Mouse (Mus musculus) monocyte, adult 5-6 weeks (primary cell): Measurements from ENCODE around the gene Pgc. TPM values are rescaled to one million over a fixed set of nuclear protein-coding genes. Genes with fewer than 3 reads are reported as not detected.
A peak's percentile ranks its signal among the peaks of the same experiment; 100 is the strongest.

Experiments
- ATAC-seq: fragments of 153-309, 156-312 bp; replicated peaks from 2 replicates; pipeline ENCODE4 v1.8.0; 2017; ENCODE audit warnings: mild to moderate bottlenecking; ENCODE audit not compliant: low TSS enrichment, insufficient number of reproducible peaks, severe bottlenecking, poor library complexity, low FRiP score
- total RNA-seq: library from RNA; stranded (forward); fragments of 200-1000, 200-491, 200-594 nt; gene quantifications from 3 replicates; pipeline ENCODE4 v1.2.3, GENCODE M21; 2017

Gene Pgc
- total RNA-seq, 1 experiment from 2014 or later: not detected

GRCm38 (mm10) chr17:47704692-47705091, 21.9 kb upstream of the Pgc start:
- ATAC-seq: no peak

- no peak for ATAC-seq
Measured at GRCm38 (mm10) chr17:47706196-47706595, 20.4 kb upstream of the Pgc start.

GRCm38 (mm10) chr17:47707961-47708360, 18.7 kb upstream of the Pgc start:
- ATAC-seq: no peak

GRCm38 (mm10) chr17:47708972-47709371, 17.7 kb upstream of the Pgc start:
- ATAC-seq: no peak

GRCm38 (mm10) chr17:47710036-47710435, 16.6 kb upstream of the Pgc start:
- ATAC-seq: no peak

GRCm38 (mm10) chr17:47711883-47712282, 14.8 kb upstream of the Pgc start:
- ATAC-seq: no peak

- no peak for ATAC-seq
Measured at GRCm38 (mm10) chr17:47712889-47713571, 13.6 kb upstream of the Pgc start.

- no peak for ATAC-seq
Measured at GRCm38 (mm10) chr17:47715037-47715436, 11.6 kb upstream of the Pgc start.

GRCm38 (mm10) chr17:47721183-47721582, 5.5 kb upstream of the Pgc start:
- no peak for ATAC-seq

- ATAC-seq: no peak
Measured at GRCm38 (mm10) chr17:47730633-47731575, 4.3 kb downstream of the Pgc start.

- no peak for ATAC-seq
Measured at GRCm38 (mm10) chr17:47735553-47736100, 9.0 kb downstream of the Pgc start.

GRCm38 (mm10) chr17:47736856-47737255, 10.2 kb downstream of the Pgc start, which contains the start of gene Tfeb:
Tfeb (plus strand) TSS chr17:47737030.
- ATAC-seq: peak; percentile 62

GRCm38 (mm10) chr17:47737271-47738065, 10.8 kb downstream of the Pgc start:
- ATAC-seq: peak; percentile 59

- peak; percentile 5; the same call in 1 of the 2 replicates for ATAC-seq
Measured at GRCm38 (mm10) chr17:47738066-47738878, 11.6 kb downstream of the Pgc start.

- 0 out of 2 replicates have a peak, but pooled peaks have one; percentile 6 for ATAC-seq
Measured at GRCm38 (mm10) chr17:47738879-47739798, 12.5 kb downstream of the Pgc start.

GRCm38 (mm10) chr17:47740186-47740585, 13.5 kb downstream of the Pgc start:
- ATAC-seq: no peak
